Mouse (Mus musculus) brain, embryonic 14.5 days (tissue): ENCODE measurements at regions not wholly inside any gene's neighbourhood (a gene's known extent, or its start where the extent isn't known, plus 50 kb on each side); places are given as distances from the start of the nearest gene placed in this dataset.

Experiments used
- CTCF ChIP-seq: fragments of 200-500 bp; IDR thresholded peaks from 2 replicates; pipeline ENCODE4 v1.5.1; 2012; ENCODE audit warnings: inconsistent platforms, mild to moderate bottlenecking, moderate library complexity, borderline replicate concordance; ENCODE audit not compliant: insufficient read depth, insufficient read length; ENCODE audit errors: extremely low read depth
- POLR2A ChIP-seq: fragments of 200-500 bp; IDR thresholded peaks from 2 replicates; pipeline ENCODE4 v1.6.1; 2012; ENCODE audit warnings: mild to moderate bottlenecking, inconsistent platforms, borderline replicate concordance; ENCODE audit not compliant: poor library complexity, insufficient read depth, insufficient read length, severe bottlenecking; ENCODE audit errors: extremely low read depth

DNA sequence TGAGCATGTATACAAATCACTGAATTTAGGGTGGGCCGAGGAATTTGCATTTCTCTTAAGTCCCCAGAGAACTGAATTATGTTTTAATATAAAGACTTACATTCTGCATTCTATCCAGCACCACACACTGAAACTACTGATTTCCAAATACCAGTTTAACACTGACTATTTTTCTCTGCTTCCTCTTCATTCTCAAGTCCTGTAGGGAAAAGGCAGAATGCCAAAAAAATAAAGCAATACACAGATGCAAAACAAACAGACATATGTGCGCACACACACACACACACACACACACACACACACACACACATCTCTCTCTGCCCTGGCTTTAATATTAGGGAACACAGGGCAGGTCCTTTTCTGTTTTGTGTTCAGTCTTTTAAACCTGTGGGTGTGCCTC is 79.6 kb upstream of the Cd93 start:
- TF ChIP-seq POLR2A, result no peak
- TF ChIP-seq CTCF, result no peak
